Mouse (Mus musculus): ENCODE measurements at regions not wholly inside any gene's neighbourhood (a gene's known extent, or its start where the extent isn't known, plus 50 kb on each side); places are given as distances from the start of the nearest gene placed in this dataset.

GRCm38 (mm10) chr12:16277567-16278332, 333.0 kb downstream of the Lpin1 start:
- TF ChIP-seq CTCF (IDR thresholded peaks at IDR 0.05; ENCODE audit: low read depth) (no peak), EP300 (IDR thresholded peaks at IDR 0.05; ENCODE audit: low read depth) (no peak)
- no peaks in the 10 kb centered on the region for H3K4me1 ChIP-seq (ENCODE audit: insufficient read depth)
- DNase-seq = no peak
- no peaks in the 10 kb centered on the region for H3K27me3 ChIP-seq (ENCODE audit: insufficient read depth, low read length)
- H3K4me2 ChIP-seq (ENCODE audit: low read depth, low read length) = no peak overlapping the region
- no peaks in the 10 kb centered on the region for H3K9me3 ChIP-seq (ENCODE audit: low read length)
- ATAC-seq = no peak
- H3K36me3 ChIP-seq (replicated peaks; ENCODE audit: insufficient read depth, low read length) = no peaks in the 10 kb centered on the region
- WGBS (ENCODE audit: insufficient replicate concordance) = 70% methylated on average over 4 of the region's 4 CpGs
- H3K4me3 ChIP-seq (ENCODE audit: low read depth, low read length) = no peak overlapping the region
- H3K9ac ChIP-seq (replicated peaks) = no peak overlapping the region
- H3K27ac ChIP-seq (ENCODE audit: low read depth) = no peak overlapping the region

GRCm38 (mm10) chr12:16277144-16277543, 333.6 kb downstream of the Lpin1 start:
- Histone ChIP-seq H3K9me3 (ENCODE audit: low read length) (no peaks in the 10 kb centered on the region), H3K9ac (replicated peaks) (no peak overlapping the region), H3K4me2 (ENCODE audit: low read depth, low read length) (no peak overlapping the region), H3K27ac (ENCODE audit: low read depth) (no peak overlapping the region), H3K4me1 (ENCODE audit: insufficient read depth) (no peaks in the 10 kb centered on the region), H3K4me3 (ENCODE audit: low read depth, low read length) (no peak overlapping the region), H3K36me3 (replicated peaks; ENCODE audit: insufficient read depth, low read length) (no peaks in the 10 kb centered on the region), H3K27me3 (ENCODE audit: insufficient read depth, low read length) (no peaks in the 10 kb centered on the region)
- no peak for DNase-seq
- ATAC-seq = no peak
- TF ChIP-seq CTCF (IDR thresholded peaks at IDR 0.05; ENCODE audit: low read depth) = no peak
- WGBS (ENCODE audit: insufficient replicate concordance) = 65% methylated on average over 2 of the region's 2 CpGs

- Histone ChIP-seq H3K9me3 (ENCODE audit: low read length) (no peaks in the 10 kb centered on the region), H3K9ac (replicated peaks) (no peak overlapping the region), H3K4me1 (ENCODE audit: insufficient read depth) (no peaks in the 10 kb centered on the region), H3K4me2 (ENCODE audit: low read depth, low read length) (no peak overlapping the region), H3K4me3 (ENCODE audit: low read depth, low read length) (no peak overlapping the region), H3K36me3 (replicated peaks; ENCODE audit: insufficient read depth, low read length) (no peaks in the 10 kb centered on the region), H3K27ac (ENCODE audit: low read depth) (no peak overlapping the region), H3K27me3 (ENCODE audit: insufficient read depth, low read length) (no peaks in the 10 kb centered on the region)
- DNase-seq (no peak), ATAC-seq (no peak)
- TF ChIP-seq EP300 (IDR thresholded peaks at IDR 0.05; ENCODE audit: low read depth) (no peak), CTCF (IDR thresholded peaks at IDR 0.05; ENCODE audit: low read depth) (no peak)
- WGBS (ENCODE audit: insufficient replicate concordance) = 72% methylated on average over 4 of the region's 4 CpGs
These were observed 334.5 kb downstream of the Lpin1 start for GRCm38 (mm10) chr12:16276301-16276700.

- Histone ChIP-seq H3K36me3 (replicated peaks; ENCODE audit: insufficient read depth, low read length) (no peaks in the 10 kb centered on the region), H3K4me3 (ENCODE audit: low read depth, low read length) (no peak overlapping the region), H3K9me3 (ENCODE audit: low read length) (no peaks in the 10 kb centered on the region), H3K27me3 (ENCODE audit: insufficient read depth, low read length) (no peaks in the 10 kb centered on the region), H3K4me2 (ENCODE audit: low read depth, low read length) (no peak overlapping the region), H3K9ac (replicated peaks) (no peak overlapping the region), H3K4me1 (ENCODE audit: insufficient read depth) (no peaks in the 10 kb centered on the region), H3K27ac (ENCODE audit: low read depth) (no peak overlapping the region)
- no peak for ATAC-seq
- DNase-seq = no peak
- TF ChIP-seq EP300 (IDR thresholded peaks at IDR 0.05; ENCODE audit: low read depth) (no peak), CTCF (IDR thresholded peaks at IDR 0.05; ENCODE audit: low read depth) (no peak)
These were observed 338.3 kb downstream of the Lpin1 start for GRCm38 (mm10) chr12:16272441-16272840.

- no peaks in the 10 kb centered on the region for H3K27me3 ChIP-seq (ENCODE audit: insufficient read depth, low read length)
- no peak overlapping the region for H3K9ac ChIP-seq (replicated peaks)
- no peaks in the 10 kb centered on the region for H3K4me1 ChIP-seq (ENCODE audit: insufficient read depth)
- H3K4me3 ChIP-seq (ENCODE audit: low read depth, low read length) = no peak overlapping the region
- no peaks in the 10 kb centered on the region for H3K36me3 ChIP-seq (replicated peaks; ENCODE audit: insufficient read depth, low read length)
- WGBS (ENCODE audit: insufficient replicate concordance) = 75% methylated on average over 7 of the region's 7 CpGs
- H3K27ac ChIP-seq (ENCODE audit: low read depth) = no peak overlapping the region
- no peak for ATAC-seq
- H3K9me3 ChIP-seq (ENCODE audit: low read length) = no peaks in the 10 kb centered on the region
- no peak for DNase-seq
- TF ChIP-seq EP300 (IDR thresholded peaks at IDR 0.05; ENCODE audit: low read depth) (no peak), CTCF (IDR thresholded peaks at IDR 0.05; ENCODE audit: low read depth) (no peak)
- no peak overlapping the region for H3K4me2 ChIP-seq (ENCODE audit: low read depth, low read length)
These were observed 339.9 kb downstream of the Lpin1 start for GRCm38 (mm10) chr12:16270876-16271275.

- H3K27me3 ChIP-seq (ENCODE audit: insufficient read depth, low read length) = no peaks in the 10 kb centered on the region
- no peak for ATAC-seq
- no peaks in the 10 kb centered on the region for H3K4me1 ChIP-seq (ENCODE audit: insufficient read depth)
- WGBS (ENCODE audit: insufficient replicate concordance) = 51% methylated on average over 4 of the region's 4 CpGs
- no peak overlapping the region for H3K27ac ChIP-seq (ENCODE audit: low read depth)
- no peaks in the 10 kb centered on the region for H3K36me3 ChIP-seq (replicated peaks; ENCODE audit: insufficient read depth, low read length)
- DNase-seq = no peak
- no peak overlapping the region for H3K9ac ChIP-seq (replicated peaks)
- no peak overlapping the region for H3K4me2 ChIP-seq (ENCODE audit: low read depth, low read length)
- no peaks in the 10 kb centered on the region for H3K9me3 ChIP-seq (ENCODE audit: low read length)
- H3K4me3 ChIP-seq (ENCODE audit: low read depth, low read length) = no peak overlapping the region
- TF ChIP-seq CTCF (IDR thresholded peaks at IDR 0.05; ENCODE audit: low read depth) = no peak
- TF ChIP-seq EP300 (IDR thresholded peaks at IDR 0.05; ENCODE audit: low read depth) = no peak
These were observed 341.1 kb downstream of the Lpin1 start for GRCm38 (mm10) chr12:16269706-16270105.
